ENCODE assay signal across 24 mouse cellular contexts in the genomic region with DNA sequence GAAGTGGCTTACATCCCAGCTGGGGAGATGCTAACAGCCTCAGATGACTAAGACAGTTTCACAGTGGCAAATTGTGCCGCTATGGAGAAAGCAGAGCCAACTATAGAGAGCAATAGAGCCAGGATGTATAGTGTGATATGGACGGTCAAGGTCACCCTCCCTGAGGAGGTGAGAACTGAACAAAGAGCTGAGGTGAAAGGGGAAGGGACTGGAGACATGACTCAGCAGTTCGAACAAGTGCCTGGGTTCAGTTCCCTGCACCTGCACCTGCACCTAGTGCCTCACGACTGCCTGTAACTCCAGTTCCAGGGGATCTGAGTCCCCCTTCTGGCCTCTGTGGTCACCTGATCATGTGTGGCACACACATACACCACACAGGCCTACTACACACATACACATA.
"Had no signal": no experiment of that assay in that cellular context is flagged by ENCODE, and none has a peak within 500 bp of the region (broad histone marks: within the 10 kb centered on the region; RNA-seq: fewer than 3 reads in every experiment).

No protein-coding gene starts in this region.

- H3K27me3 ChIP-seq: hindbrain, embryonic 12.5 days; intestine, embryonic 15.5 days; limb, embryonic 12.5 days; liver, embryonic 13.5 days had no signal

- H3K4me1 ChIP-seq: liver, embryonic 13.5 days; liver, embryonic 15.5 days had no signal

- H3K36me3 ChIP-seq: heart, embryonic 10.5 days; heart, embryonic 12.5 days; intestine, embryonic 15.5 days; limb, embryonic 10.5 days; limb, embryonic 12.5 days; liver, embryonic 13.5 days; liver, embryonic 15.5 days had no signal

- H3K4me2 ChIP-seq: heart, embryonic 12.5 days; hindbrain, embryonic 12.5 days; hindbrain, embryonic 14.5 days; intestine, embryonic 15.5 days; limb, embryonic 12.5 days; liver, embryonic 11.5 days; liver, embryonic 13.5 days; liver, embryonic 15.5 days had no signal

- DNase-seq: gastrocnemius, postnatal 10 days; gastrocnemius, postnatal 25 days; heart, adult 18-20 months; heart, postnatal 10 days; heart, postnatal 4 days; kidney, adult 18-20 months; kidney, adult 8-10 months; kidney, postnatal 10 days; kidney, postnatal 25 days; kidney, postnatal 4 days; layer of hippocampus, postnatal 36 days; liver; liver, embryonic 13.5 days had no signal

- H3K4me3 ChIP-seq: heart, embryonic 10.5 days; heart, embryonic 12.5 days; hindbrain, embryonic 10.5 days; hindbrain, embryonic 12.5 days; intestine, embryonic 15.5 days; layer of hippocampus, adult 2 months; limb, embryonic 10.5 days; limb, embryonic 12.5 days; liver, embryonic 13.5 days; liver, embryonic 15.5 days had no signal

- H3K9ac ChIP-seq: heart, embryonic 12.5 days; hindbrain, embryonic 12.5 days; hindbrain, embryonic 14.5 days; intestine, embryonic 15.5 days; limb, embryonic 12.5 days; liver, embryonic 13.5 days; liver, embryonic 15.5 days had no signal

- H3K9me3 ChIP-seq: heart, embryonic 10.5 days; heart, embryonic 12.5 days; hindbrain, embryonic 10.5 days; hindbrain, embryonic 12.5 days; intestine, embryonic 15.5 days; limb, embryonic 10.5 days; limb, embryonic 12.5 days; liver, embryonic 13.5 days; liver, embryonic 15.5 days had no signal

- H3K27ac ChIP-seq: heart, embryonic 10.5 days; hindbrain, embryonic 10.5 days; hindbrain, embryonic 12.5 days; hindbrain, embryonic 14.5 days; intestine, embryonic 15.5 days; layer of hippocampus, adult 2 months; limb, embryonic 10.5 days; limb, embryonic 12.5 days; liver, embryonic 13.5 days; liver, embryonic 15.5 days had no signal
